Mouse (Mus musculus) cerebellum, adult 2 months (tissue): ENCODE measurements around the gene Fntb. TPM values are rescaled to one million over a fixed set of nuclear protein-coding genes. Genes with fewer than 3 reads are reported as not detected.

Experiments used
- DNase-seq, 2 experiments: peaks; one replicate each; pipeline ENCODE4 v3.0.0; 2021
- H3K27ac ChIP-seq: fragments of 200-500 bp; 2 replicates; pipeline ENCODE4 v1.5.1; 2012; ENCODE audit warnings: low read length, control low read depth, inconsistent platforms; ENCODE audit not compliant: insufficient read depth
- H3K27me3 ChIP-seq: fragments of 200-500 bp; 2 replicates; pipeline ENCODE4 v1.6.1; 2012; ENCODE audit warnings: inconsistent platforms, mild to moderate bottlenecking, low read length, moderate library complexity; ENCODE audit not compliant: control insufficient read depth, insufficient read depth
- H3K4me1 ChIP-seq: fragments of 200-500 bp; 2 replicates; pipeline ENCODE4 v1.6.1; 2011; ENCODE audit warnings: low read length; ENCODE audit not compliant: control insufficient read depth, insufficient read depth
- H3K4me3 ChIP-seq: fragments of 200-500 bp; replicated peaks from 2 replicates; pipeline ENCODE3; 2011; ENCODE audit warnings: mild to moderate bottlenecking, low read depth, low read length, control low read depth; ENCODE audit not compliant: insufficient read depth
- CTCF ChIP-seq: fragments of 200-500 bp; IDR thresholded peaks from 2 replicates; pipeline ENCODE4 v1.5.1; 2011; ENCODE audit warnings: low read depth, mild to moderate bottlenecking, control low read depth, low read length, moderate library complexity, borderline replicate concordance; ENCODE audit not compliant: insufficient read depth
- POLR2A ChIP-seq: fragments of 200-500 bp; IDR thresholded peaks from 2 replicates; pipeline ENCODE4 v1.6.1; 2011; ENCODE audit warnings: low read length, control low read depth, borderline replicate concordance; ENCODE audit not compliant: insufficient read depth
- WGBS: fragments of 180-500 bp; shearing (Covaris S2); methylation state at CpG from one replicate; pipeline ENCODE4 v1.1.7; 2018; 5-methylcytosine and 5-hydroxymethylcytosine counted together
- polyA plus RNA-seq: library from polyadenylated mRNA; depleted of rRNA; stranded (reverse); fragments of >200 nt; gene quantifications from 2 replicates; pipeline ENCODE4 v1.2.3, GENCODE M21; 2012

Fntb gene
- polyA plus RNA-seq, 1 experiment = 55.9 TPM

DNA sequence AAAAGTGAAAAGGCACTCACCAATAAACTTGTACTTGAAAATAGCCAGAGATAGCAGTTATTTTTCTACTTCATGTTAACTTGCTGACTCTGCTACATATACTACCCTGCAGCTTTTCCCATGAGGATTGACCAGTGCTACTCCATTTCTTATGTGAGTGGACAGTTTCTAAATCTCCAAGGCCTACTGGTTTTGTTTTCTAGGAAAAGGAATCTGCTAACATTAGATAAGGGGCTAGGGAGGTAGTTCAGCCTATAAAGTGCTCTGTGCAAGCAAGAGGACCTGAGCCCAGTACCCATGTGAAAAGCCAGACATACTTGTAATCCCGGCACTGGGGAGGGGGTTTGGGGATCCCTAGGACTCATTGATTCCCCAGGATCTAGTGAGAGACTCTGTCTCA, 140.9 kb downstream of the Fntb start:
- Histone ChIP-seq H3K27me3 (no peaks in the 10 kb centered on the region), H3K4me1 (peaks cover 23% of the 10 kb centered on the region), H3K4me3 (no peak overlapping the region), H3K27ac (no peak overlapping the region)
- TF ChIP-seq POLR2A = no peak
- no peak for DNase-seq
- 100% methylated on average over 1 of the region's 1 CpGs for WGBS

DNA sequence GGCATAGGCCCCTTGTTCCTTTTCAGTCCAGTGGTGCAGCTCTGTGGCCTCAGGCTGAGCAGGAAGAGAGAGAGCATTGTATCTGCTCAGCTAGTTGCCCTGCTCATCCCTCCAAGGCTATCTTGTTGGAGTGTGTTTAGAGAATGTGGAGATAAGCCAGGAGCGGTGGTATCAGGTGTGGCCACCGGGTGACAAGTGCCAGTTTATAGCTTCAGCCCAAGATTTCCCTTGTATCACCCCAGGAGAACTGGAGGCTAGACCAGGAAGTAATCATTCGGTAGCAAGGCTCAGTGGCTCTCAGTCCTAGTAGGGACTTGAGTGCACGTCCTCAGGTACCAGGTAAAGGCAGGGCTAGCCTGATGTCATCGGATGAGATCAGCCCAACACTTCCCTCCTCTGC, 143.8 kb downstream of the Fntb start:
- DNase-seq = no peak
- H3K4me1 ChIP-seq = peaks cover 34% of the 10 kb centered on the region
- no peak overlapping the region for H3K4me3 ChIP-seq
- TF ChIP-seq POLR2A (no peak), CTCF (no peak)
- 52% methylated on average over 5 of the region's 5 CpGs for WGBS
- no peaks in the 10 kb centered on the region for H3K27me3 ChIP-seq
- H3K27ac ChIP-seq = peak overlapping the region; percentile 79

DNA sequence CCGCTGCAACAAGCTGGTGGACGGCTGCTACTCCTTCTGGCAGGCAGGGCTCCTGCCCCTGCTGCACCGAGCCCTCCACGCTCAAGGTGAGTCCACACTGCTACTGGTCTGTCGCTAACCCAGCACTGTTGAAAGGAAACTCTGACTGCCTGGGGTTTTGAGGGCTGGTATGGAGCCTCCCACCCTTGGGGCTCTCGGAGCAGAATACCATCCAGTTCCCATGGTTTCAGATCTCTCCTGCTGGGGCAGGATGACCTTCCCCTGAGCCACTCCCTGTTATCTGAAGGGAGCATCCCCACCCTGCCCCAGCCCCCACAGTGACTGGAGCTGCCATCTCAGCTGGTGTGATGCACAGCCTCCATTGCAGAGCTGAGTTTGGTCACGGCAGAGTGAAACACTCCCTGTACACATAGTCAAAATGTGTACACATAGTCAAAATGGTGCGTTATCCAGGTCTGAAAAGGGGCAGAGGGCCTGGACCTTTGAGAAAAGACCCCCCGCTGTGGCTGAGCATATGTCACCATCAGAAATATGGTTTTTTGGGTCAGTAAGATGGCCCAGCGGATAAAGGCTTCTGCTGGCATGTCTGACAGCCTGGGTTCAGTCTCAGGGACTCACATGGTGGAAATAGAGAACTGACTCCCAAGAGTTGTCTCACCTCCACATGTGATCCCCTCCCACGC, 145.0 kb downstream of the Fntb start:
- DNase-seq = peak; percentile 82 to 86
- WGBS = 32% methylated on average over 11 of the region's 11 CpGs

DNA sequence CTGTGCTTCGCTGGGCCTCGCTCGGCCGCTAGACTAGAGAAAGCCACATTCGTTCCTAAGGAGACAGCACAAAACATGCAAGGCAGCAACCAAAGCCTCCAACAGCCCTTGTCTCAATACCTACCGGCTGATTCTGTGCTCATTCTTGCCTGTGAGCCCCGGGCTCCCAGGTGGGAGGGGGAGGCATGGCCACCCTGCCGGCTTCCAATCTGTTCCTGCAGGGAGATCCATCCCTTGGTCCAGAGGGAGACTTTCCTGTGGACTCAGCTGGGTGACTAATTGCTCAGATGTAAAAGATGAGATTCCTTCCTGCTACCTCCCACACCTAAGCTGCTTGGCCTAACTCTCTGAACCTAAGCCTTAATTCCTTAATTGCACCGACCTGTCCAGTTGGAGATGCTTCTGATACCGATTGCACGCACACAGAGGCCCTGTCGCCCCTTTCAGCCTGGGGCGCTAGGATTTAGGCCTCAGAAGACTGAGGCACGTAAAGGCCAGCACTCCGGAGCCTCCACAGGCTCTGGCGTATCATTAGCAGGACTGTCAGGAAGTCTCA, 145.9 kb downstream of the Fntb start:
- TF ChIP-seq POLR2A (0 out of 2 replicates have a peak, but pooled peaks have one; percentile 12), CTCF (no peak)
- DNase-seq = peak; percentile 91 to 97
- WGBS = 10% methylated on average over 16 of the region's 16 CpGs

More for the DNA sequence above, 145.0 kb downstream of the Fntb start:
- no peak for TF ChIP-seq CTCF
- TF ChIP-seq POLR2A = no peak
- H3K4me1 ChIP-seq = peaks cover 34% of the 10 kb centered on the region
- H3K4me3 ChIP-seq = no peak overlapping the region
- no peaks in the 10 kb centered on the region for H3K27me3 ChIP-seq
- H3K27ac ChIP-seq = peak overlapping the region; percentile 99

DNA sequence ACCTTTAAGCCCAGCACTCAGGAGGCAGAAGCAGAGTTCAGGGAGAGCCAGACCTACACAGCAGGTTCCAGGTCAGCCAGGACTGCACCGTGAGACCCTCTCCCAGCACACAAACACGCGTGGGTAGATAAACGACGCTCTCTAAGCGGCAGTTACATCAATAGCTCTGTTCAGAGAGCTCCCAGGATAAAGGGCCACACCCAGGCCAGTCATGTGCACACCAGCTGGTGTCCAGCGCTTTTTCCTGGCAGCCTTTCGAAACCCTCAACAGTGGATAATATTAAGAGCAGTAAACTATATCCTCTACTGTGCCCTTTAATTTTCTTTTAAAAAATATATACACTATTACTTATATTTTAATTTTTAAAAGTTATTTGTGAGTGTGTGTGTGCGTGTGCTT, 146.8 kb downstream of the Fntb start:
- no peak for DNase-seq
- WGBS = 31% methylated on average over 9 of the region's 9 CpGs
- Histone ChIP-seq H3K4me1 (peaks cover 30% of the 10 kb centered on the region), H3K27me3 (no peaks in the 10 kb centered on the region), H3K27ac (peak overlapping the region; percentile 99), H3K4me3 (no peak overlapping the region)
- TF ChIP-seq CTCF (no peak), POLR2A (no peak)

More for the DNA sequence above, 145.9 kb downstream of the Fntb start:
- peaks cover 34% of the 10 kb centered on the region for H3K4me1 ChIP-seq
- H3K4me3 ChIP-seq = no peak overlapping the region
- no peaks in the 10 kb centered on the region for H3K27me3 ChIP-seq
- peak overlapping the region; percentile 99 for H3K27ac ChIP-seq

DNA sequence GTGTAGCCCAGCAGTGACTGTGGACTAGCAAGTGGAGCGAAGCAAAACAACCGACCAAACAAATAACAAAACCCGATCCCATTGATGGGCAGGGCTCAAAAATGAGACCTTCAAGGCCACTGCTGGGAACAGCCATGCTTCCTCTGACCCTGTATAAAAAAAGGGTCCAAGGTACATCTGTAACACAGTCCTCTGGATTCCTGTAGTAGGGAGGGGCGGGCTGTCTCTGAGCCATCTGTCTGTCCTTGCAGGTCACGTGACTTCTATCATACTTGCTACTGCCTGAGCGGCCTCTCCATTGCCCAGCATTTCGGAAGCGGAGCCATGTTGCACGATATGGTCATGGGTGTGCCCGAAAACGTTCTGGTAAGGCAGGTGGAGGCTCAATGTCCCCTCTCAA, 150.8 kb downstream of the Fntb start:
- TF ChIP-seq CTCF = no peak
- no peak for TF ChIP-seq POLR2A
- Histone ChIP-seq H3K4me3 (no peak overlapping the region), H3K4me1 (peaks cover 23% of the 10 kb centered on the region), H3K27me3 (no peaks in the 10 kb centered on the region), H3K27ac (no peak overlapping the region)
- peak in 1 of 2 experiments; percentile 18 for DNase-seq
- 94% methylated on average over 11 of the region's 11 CpGs for WGBS

DNA sequence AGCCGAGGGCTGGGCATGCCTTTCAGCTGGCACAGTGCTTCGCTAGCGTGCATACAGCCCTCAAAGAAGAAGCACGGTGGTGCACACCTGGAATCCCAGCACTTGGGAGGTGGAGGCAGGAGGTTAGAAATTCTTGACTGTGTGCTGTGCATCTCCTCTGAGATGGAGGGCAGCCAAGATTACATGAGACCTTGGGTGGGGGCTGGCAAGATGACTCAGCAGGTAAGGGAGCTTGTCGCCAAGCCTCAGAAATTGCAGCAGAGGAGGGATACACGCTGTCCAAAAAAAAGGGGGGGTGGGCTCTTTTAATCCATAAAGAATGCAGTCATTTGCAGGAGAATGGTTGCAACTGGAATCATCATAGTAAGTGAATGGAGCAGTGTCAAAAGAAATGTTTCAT, 152.7 kb downstream of the Fntb start:
- 51% methylated on average over 6 of the region's 6 CpGs for WGBS
- no peak for DNase-seq
- H3K27ac ChIP-seq = no peak overlapping the region
- no peak overlapping the region for H3K4me3 ChIP-seq
- peaks cover 10% of the 10 kb centered on the region for H3K4me1 ChIP-seq
- TF ChIP-seq CTCF (no peak), POLR2A (no peak)
- H3K27me3 ChIP-seq = no peaks in the 10 kb centered on the region

DNA sequence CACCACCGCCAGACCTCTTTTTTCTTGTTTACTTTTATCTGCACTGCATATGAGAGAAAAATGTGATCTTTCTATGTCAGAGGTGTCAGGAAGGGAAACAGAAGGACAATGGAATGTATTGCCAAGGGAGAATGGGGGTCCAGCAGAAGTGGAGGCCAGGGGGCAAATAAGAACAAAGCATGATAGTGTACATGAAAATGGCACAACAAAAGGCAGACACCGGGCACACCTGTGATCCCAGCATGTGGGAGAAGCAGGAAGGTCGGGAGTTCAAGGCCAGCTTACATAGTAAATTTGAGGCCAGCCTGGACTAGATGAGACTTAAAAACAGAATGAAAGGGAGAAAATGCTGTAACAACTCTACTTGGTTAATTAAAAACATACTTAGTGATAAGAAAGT, 153.5 kb downstream of the Fntb start:
- H3K4me3 ChIP-seq = no peak overlapping the region
- no peak for DNase-seq
- WGBS = 60% methylated on average over 3 of the region's 3 CpGs
- no peak for TF ChIP-seq POLR2A
- no peak for TF ChIP-seq CTCF
- H3K27ac ChIP-seq = no peak overlapping the region
- no peaks in the 10 kb centered on the region for H3K27me3 ChIP-seq
- H3K4me1 ChIP-seq = peaks cover 10% of the 10 kb centered on the region
